Mouse (Mus musculus): Measurements from ENCODE around the gene Trmt11. TPM values are rescaled to one million over a fixed set of nuclear protein-coding genes. Genes with fewer than 3 reads are reported as not detected.
"Not testable (repeated sequence)": the region's sequence is repeated elsewhere in the genome, so short reads cannot be mapped to it uniquely, and the experiment has no call there.

The Trmt11 gene
- polyA plus RNA-seq, 1 experiment from 2014 or later, result 11.6 TPM

DNA sequence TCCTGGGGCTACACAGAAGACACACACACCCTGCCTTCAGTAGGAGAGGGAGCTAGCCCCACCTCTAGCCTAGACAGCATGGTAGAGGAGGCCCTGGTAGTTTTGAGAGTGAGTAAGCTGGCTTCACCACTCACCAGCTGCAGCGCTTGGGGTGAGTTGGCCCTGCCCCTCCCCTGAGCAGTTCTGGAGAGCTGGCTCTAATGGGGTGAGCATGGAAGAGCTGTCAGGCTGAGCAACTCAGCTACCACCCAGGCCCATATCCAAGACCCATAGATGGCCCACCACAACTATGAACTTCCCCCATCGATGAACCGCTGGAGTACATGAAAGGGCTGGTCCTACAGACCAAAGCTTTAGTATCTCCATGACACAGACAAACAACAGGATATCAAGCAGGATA is 35.9 kb downstream of the Trmt11 start:
- ChIA-PET CTCF (interaction anchor here (1.6 kb wide), 1 partner anchor 22 kb away, joined by 4 read pairs; no protein-coding TSS in a partner anchor), POLR2A (no interaction called here)
- in situ Hi-C loops (cut with MboI; ENCODE audit: low pct_unique_long_range_greater_than_20kb), result no loop called here
- no peak for ATAC-seq
- H3K27me3 ChIP-seq, result no peaks in the 10 kb centered on the region
- no peak for TF ChIP-seq CTCF (IDR thresholded peaks at IDR 0.05)
- DNase-seq (ENCODE audit: low read depth, low spot score), result no peak

DNA sequence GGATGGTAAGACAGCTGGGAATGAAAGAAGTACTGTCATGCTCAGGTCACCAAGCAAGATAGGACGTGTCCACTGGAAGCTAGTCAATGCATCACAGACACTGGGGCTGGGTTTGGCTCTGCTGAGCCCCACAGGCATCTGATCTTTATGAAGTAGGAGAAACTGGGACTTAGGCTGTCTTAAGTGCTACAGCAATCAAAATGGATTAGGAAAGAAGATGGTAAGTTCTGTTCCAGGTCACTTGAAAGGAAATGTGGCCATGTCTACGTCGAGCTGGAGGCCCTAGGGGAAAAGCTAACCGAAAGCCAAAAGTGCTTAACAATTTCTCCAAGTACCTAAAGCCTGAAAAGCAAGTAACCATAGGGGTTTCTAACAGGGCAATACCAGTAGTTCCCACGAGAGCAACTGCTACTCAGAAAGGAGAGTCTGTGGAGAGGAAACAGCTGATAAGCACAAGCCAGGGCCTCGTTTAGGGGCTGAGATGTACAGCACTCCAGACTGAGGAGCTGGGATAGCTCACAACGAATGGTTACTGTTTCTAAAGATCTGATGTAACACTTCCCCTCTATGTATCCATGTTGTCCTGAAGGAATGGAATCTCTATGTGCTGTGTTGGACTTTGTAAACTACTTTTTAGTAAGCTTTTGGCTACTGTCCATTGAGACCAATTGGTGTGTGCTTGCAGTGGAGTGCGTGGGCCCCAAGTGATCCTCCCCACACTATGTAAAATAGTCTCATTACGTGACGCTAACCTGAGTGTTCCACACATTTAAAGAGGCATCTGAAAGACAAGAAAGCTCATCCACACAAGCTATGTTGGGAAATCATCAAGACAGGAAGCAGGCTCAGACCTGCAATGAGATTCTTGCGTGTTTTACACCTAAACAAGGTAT is 44.6 kb downstream of the Trmt11 start:
- ATAC-seq, result no peak
- POLR2A ChIA-PET, result no interaction called here
- in situ Hi-C loops (cut with MboI; ENCODE audit: low pct_unique_long_range_greater_than_20kb), result no loop called here
- no peak for TF ChIP-seq CTCF (IDR thresholded peaks at IDR 0.05)
- DNase-seq (ENCODE audit: low read depth, low spot score), result no peak
- CTCF ChIA-PET, result no interaction called here
- H3K27me3 ChIP-seq, result no peaks in the 10 kb centered on the region

- POLR2A ChIA-PET, result no interaction called here
Measured at GRCm38 (mm10) chr10:30552377-30552776, 48.2 kb downstream of the Trmt11 start.

DNA sequence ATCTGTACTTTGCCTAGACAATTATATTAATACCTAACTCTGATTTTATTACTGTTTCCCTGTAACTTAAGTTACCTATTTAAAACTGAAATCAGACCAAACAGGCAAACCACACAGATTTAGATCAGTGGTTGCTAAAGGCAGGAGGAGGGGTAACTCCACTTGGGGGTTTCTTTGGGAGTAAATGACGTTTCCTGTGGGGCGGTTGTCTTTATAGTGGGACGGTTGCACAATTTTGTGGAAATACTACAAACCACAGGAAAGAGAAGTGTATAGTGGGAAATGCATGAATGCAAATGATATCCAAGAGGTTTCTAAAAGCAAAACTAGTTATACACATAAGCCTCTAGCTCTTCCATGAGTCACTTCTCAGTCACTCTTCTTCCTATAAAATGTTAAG is 50.6 kb downstream of the Trmt11 start:
- no peaks in the 10 kb centered on the region for H3K27me3 ChIP-seq
- no peak for TF ChIP-seq CTCF (IDR thresholded peaks at IDR 0.05)
- ChIA-PET CTCF (no interaction called here), POLR2A (no interaction called here)
- in situ Hi-C loops (cut with MboI; ENCODE audit: low pct_unique_long_range_greater_than_20kb), result no loop called here
- no peak for ATAC-seq
- no peak for DNase-seq (ENCODE audit: low read depth, low spot score)

More at GRCm38 (mm10) chr10:30552377-30552776, 48.2 kb downstream of the Trmt11 start:
- in situ Hi-C loops (cut with MboI; ENCODE audit: low pct_unique_long_range_greater_than_20kb), result no loop called here
- CTCF ChIA-PET, result no interaction called here
- H3K27me3 ChIP-seq, result no peaks in the 10 kb centered on the region
- no peak for DNase-seq (ENCODE audit: low read depth, low spot score)
- peak; percentile 86 for ATAC-seq
- TF ChIP-seq CTCF (IDR thresholded peaks at IDR 0.05), result no peak

DNA sequence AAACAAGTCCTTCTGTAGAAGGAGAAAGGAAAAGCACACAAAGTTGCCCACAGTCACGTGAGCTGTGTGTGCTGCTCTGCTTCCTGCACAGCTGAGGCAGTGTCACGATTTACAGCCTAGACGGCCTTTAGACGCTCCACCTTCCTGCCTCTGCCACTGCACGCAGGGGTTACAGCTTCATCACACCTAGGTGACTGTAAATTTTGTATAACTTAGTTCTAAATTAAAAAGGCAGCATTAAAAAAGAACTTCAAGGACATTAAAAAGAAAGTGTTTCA is 62.1 kb downstream of the Trmt11 start:
- CTCF ChIA-PET, result interaction anchor here (1.7 to 1.8 kb wide), 2 partner anchors 9 to 11 kb away, joined by 4 to 7 read pairs; no protein-coding TSS in a partner anchor
- no peak for TF ChIP-seq CTCF (IDR thresholded peaks at IDR 0.05)
- no peak for DNase-seq (ENCODE audit: low read depth, low spot score)
- no peak for ATAC-seq
- POLR2A ChIA-PET, result no interaction called here
- H3K27me3 ChIP-seq, result no peaks in the 10 kb centered on the region
- in situ Hi-C loops (cut with MboI; ENCODE audit: low pct_unique_long_range_greater_than_20kb), result no loop called here

DNA sequence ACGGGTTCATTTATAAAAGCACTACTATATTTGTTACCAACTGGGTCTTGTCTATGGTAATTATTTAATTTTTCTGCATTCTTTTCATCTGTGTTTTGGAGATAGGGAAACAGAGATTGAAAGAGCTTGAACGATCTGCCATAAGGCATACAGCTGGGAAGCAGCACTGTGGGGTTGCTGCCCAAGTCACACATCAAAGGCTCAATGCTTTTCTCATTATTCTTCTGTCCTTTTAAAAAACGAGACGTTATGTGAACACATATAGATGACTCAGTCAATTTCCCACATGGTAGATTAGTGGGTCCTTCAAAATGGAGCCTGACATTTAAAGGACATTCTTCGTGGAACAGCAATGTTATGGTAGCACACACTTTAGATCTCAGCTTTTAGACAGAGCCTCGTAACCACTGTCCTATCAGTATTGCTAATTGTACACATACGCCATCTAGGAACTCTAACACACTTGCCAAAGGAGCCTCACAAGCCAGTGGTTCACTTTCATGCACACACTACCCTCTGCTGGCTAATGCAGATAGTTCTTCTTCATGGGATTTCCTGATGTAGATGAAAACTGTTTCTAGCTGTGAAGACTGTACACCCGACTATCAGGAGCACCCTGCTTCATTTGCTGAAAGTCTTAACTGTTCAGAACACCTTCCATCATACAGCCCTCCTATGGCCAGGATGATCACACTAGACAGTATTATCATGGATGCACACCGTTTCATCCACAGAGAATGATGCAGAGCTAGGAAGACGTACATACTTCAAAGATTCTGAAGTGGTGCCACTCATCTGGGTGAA is 62.6 kb downstream of the Trmt11 start:
- no peak for DNase-seq (ENCODE audit: low read depth, low spot score)
- H3K27me3 ChIP-seq, result no peaks in the 10 kb centered on the region
- no peak for ATAC-seq
- peak; percentile 31 for TF ChIP-seq CTCF (IDR thresholded peaks at IDR 0.05)
- in situ Hi-C loops (cut with MboI; ENCODE audit: low pct_unique_long_range_greater_than_20kb), result no loop called here
- CTCF ChIA-PET, result interaction anchor here (1.7 to 1.8 kb wide), 2 partner anchors 10 kb away, joined by 4 to 7 read pairs; no protein-coding TSS in a partner anchor
- POLR2A ChIA-PET, result no interaction called here

- CTCF ChIA-PET; ATAC-seq; POLR2A ChIA-PET; in situ Hi-C loops (cut with MboI; ENCODE audit: low pct_unique_long_range_greater_than_20kb); H3K27me3 ChIP-seq; DNase-seq (ENCODE audit: low read depth, low spot score): not testable (repeated sequence)
Measured at GRCm38 (mm10) chr10:30535930-30536329, 64.6 kb downstream of the Trmt11 start.

GRCm38 (mm10) chr10:30527122-30527521 is 73.4 kb downstream of the Trmt11 start:
- POLR2A ChIA-PET, result no interaction called here
- ATAC-seq (no peak), DNase-seq (ENCODE audit: low read depth, low spot score) (no peak)
- in situ Hi-C loops (cut with MboI; ENCODE audit: low pct_unique_long_range_greater_than_20kb), result no loop called here
- TF ChIP-seq CTCF (IDR thresholded peaks at IDR 0.05), result no peak
- CTCF ChIA-PET, result interaction anchor here (1.2 kb wide), 1 partner anchor 11 kb away, joined by 7 read pairs; no protein-coding TSS in a partner anchor
- no peaks in the 10 kb centered on the region for H3K27me3 ChIP-seq

GRCm38 (mm10) chr10:30521727-30522126 is 78.8 kb downstream of the Trmt11 start:
- in situ Hi-C loops (cut with MboI; ENCODE audit: low pct_unique_long_range_greater_than_20kb), result no loop called here
- CTCF ChIA-PET, result no interaction called here
- no peak for ATAC-seq

GRCm38 (mm10) chr10:30519143-30519542 is 81.4 kb downstream of the Trmt11 start:
- H3K27me3 ChIP-seq, result no peaks in the 10 kb centered on the region
- CTCF ChIA-PET, result interaction anchor here (0.6 kb wide), 1 partner anchor 58 kb away, joined by 3 read pairs; no protein-coding TSS in a partner anchor
- ATAC-seq, result no peak
- in situ Hi-C loops (cut with MboI; ENCODE audit: low pct_unique_long_range_greater_than_20kb), result no loop called here
- no peak for TF ChIP-seq CTCF (IDR thresholded peaks at IDR 0.05)
- DNase-seq (ENCODE audit: low read depth, low spot score), result no peak
- POLR2A ChIA-PET, result no interaction called here

More at GRCm38 (mm10) chr10:30521727-30522126, 78.8 kb downstream of the Trmt11 start:
- H3K27me3 ChIP-seq, result no peaks in the 10 kb centered on the region
- no peak for DNase-seq (ENCODE audit: low read depth, low spot score)
- POLR2A ChIA-PET, result no interaction called here
- TF ChIP-seq CTCF (IDR thresholded peaks at IDR 0.05), result no peak

DNA sequence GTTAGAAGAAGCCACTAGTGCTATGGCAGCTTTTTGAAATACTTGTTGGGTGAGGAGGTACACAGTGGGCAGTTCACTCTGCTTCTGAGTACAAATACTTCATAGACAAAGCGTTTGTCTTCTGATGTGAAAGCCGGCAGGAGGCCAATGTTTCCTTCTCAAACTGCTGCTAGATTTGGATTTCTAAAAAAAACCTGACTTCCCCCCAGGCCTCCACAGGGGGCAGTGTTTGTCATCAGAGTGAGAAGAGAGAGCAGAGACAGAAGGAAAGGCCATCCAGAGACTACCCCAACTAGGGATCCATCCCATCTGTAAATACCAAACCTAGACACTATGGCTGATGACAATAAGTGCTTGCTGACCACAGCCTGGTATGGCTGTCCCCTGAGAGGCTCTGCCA is 83.3 kb downstream of the Trmt11 start:
- peak; percentile 37 for TF ChIP-seq CTCF (IDR thresholded peaks at IDR 0.05)
- no peaks in the 10 kb centered on the region for H3K27me3 ChIP-seq
- DNase-seq (ENCODE audit: low read depth, low spot score) (no peak), ATAC-seq (no peak)
- ChIA-PET CTCF (interaction anchor here (1.1 kb wide), 1 partner anchor 9 kb away, joined by 4 read pairs; no protein-coding TSS in a partner anchor), POLR2A (no interaction called here)
- in situ Hi-C loops (cut with MboI; ENCODE audit: low pct_unique_long_range_greater_than_20kb), result no loop called here
